Mouse (Mus musculus): ENCODE measurements around the gene Kif21b.
A peak's percentile ranks its signal among the peaks of the same experiment; 100 is the strongest.

Kif21b gene

DNA sequence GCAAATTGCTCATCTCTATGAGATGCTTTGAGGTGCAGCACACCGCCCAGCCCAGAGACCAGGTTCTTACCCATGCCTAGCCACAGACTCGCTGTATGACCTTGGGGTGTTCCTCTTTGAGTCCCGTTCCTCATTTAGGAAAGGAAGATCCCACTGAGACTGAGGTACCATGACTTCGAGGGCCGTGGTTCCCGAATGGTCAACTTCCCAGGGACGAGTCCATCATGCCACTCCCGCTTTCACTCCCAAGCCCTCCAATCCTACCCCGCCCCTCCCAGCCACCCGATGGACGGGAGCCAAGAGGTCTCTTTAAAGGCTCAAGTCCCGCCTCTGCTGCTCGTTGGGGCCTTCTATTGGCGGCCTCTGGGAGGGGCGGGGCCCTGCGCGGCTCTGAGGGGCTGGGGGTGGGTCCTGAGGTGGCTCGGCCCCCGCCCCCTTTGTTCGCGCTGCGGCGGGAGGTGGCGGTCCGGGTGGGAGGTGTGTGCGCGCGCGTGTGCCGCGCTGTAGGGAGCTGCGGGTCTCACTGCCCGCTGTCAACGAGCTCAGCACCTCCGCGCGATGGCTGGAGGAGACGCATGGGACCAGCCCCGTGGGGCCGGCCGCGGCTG lies at the start of gene Kif21b:
Gene Kif21b, plus strand, starts transcription at position 439 of the 608 bp plus-strand sequence.
- peak; percentile 75 to 79 for DNase-seq (ENCODE audit: low spot score in 2 of 2)

DNA sequence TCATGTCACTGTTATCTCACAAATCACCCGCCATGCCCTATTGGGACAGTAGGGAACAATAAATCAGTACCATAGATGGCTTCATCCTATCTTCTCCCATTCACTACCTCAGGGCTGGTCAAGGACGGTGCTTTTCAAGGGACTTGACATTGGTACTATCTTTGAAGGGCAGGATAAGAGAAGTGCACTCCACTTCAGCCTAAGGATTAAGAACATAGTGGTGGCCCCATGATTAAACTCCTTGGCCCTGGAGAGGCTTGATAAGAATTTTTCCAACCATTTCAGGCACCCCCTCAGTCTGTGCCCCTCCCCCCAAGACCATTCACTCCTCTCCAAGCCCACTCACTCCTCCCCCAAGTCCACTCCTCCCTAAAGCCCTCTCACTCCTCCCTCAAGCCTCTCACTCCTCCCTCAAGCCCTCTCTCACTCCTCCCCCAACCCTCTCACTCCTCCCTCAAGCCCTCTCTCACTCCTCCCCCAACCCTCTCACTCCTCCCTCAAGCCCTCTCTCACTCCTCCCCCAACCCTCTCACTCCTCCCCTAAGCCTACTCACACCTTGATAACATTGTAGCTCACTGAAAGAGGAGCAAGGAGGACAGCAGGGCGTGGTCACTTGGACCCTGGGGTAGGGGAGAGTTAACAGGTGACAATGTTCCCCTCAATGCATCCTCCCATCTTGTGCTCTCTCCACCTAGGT lies 45.1 kb upstream of the Kif21b start:
- no peak for DNase-seq (ENCODE audit: low spot score in 2 of 2)

DNA sequence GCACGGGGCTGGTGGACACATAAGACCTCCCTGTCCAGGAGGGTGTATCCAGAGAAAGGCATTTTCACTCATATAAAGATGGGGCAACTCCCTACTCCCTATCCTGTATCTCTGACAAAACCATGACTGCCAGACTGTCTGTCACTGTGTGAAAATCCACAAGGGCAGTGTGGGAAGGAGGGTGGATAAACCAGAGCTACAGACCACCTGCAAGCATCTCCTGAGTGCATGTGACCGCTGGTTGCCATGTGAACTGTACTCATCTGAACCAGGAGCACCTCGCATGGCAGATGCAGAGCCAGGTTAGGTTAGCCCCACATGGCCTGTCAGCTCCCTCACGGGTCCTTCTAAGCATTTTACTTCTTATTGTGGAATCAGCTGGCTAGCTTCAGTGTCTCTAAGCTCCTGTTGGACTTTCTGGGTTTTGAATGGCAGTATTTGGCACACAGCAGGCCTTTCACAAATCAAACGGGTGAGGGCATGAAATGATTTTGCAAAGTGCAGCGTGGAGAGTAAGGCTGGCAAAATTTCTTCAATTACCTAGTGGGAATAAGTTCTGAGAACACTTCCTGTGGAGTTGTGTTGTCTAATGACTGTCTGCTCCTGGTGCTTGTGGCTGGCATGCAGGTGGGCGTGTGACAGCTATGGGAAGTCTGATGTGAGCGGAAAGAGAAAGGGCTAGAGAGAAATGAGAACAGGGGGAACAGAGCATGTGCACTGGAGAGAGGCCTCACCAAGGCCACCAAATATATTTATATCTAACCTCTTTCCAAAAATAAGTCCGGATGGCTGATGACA lies 41.6 kb upstream of the Kif21b start:
- DNase-seq (ENCODE audit: low spot score in 2 of 2): no peak

DNA sequence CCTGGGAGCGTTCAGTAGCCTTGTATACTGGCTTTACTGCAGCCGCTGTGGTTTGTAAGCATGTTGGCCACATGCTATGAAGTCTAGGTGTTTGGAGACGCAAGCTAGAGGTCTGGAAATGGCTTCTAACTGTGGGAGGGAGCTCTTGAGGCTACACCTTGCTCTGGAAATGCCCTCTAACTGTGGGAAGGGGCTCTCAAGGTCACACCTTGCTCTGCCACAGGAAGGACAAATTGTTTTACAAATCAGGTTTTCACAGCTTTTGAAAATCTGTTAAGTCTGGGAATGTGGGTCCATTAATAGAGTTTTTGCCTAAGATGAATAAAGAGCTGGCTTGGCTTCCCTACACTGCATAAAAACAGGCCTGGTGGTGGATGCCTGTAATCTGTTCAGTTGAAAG lies 37.5 kb upstream of the Kif21b start:
- no peak for DNase-seq (ENCODE audit: low spot score in 2 of 2)

DNA sequence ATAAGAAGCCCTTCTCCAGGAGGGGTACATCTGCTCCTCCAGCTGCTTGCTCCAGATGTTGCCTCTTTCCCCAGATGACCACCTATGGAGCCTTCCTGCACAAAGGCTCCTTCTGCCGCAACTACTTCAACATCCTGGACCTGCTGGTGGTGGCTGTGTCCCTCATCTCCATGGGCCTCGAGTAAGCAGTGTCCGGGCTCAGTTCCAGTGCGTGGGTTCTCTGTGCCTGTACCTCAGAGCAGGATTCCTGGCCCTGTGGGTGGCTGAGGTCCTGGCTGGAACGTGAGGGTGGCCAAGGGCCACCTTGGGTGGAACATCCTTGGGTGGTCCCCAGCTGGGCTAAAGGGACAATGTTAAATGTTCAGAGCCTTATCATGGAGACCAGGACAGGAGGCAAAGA lies 36.4 kb upstream of the Kif21b start:
- no peak for DNase-seq (ENCODE audit: low spot score in 2 of 2)

DNA sequence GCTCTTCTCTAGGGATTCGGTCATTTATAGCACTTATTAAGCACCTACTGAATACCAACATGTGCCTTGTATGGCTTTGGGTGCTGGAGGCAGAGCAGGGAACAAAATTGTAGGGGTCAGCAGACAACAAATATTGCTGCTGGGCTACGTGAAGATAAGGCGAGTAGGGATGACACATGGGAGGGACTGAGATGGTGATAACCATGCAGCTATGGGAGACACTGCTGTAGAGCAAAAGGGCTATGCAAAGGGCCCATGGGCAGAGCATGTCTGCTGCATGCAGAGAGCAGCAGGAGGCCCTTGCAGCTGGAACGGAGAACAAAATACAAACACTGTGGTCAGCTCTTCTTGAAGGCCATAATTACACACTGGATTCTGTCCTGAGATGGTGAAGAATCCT lies 29.1 kb upstream of the Kif21b start:
- no peak for DNase-seq (ENCODE audit: low spot score in 2 of 2)

DNA sequence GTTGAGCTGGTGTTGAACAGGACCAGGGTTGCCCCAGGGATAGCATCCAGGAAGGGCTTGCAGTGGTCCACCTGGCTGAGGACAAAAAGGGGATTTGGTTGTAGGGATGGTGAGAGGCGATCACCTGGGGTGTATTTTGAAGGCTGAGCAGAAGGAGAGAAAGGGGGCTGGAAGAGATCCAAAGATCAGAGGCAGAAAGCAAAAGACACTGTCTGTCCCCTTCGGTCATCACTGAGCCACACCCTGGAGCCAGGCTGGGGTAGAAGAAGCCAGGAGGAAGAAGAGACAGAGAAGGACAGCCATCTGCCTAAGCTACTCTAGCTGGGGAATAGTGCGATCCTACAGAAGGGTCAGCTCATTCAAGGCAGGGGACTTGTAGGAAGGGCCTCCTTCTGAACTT lies 28.6 kb upstream of the Kif21b start:
- no peak for DNase-seq (ENCODE audit: low spot score in 2 of 2)

DNA sequence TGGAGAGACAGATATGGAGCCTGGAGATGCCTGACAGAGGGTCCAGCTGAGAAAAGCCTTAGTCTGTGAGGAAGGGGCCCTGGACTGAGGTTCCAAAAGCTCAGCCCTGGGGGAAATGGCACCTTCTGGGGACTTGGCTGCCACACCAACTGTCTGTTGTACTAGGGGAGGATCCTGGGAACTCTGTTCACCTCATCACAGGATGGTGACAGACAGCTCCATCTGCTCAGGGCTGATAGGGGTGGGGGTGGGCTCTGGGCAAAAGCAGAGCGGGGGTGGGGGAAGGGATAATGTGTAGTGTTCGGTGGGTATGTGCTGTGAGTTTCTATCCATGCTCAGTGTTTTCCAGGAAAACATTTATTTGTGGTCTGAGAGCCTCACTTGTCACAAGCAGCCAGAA lies 28.2 kb upstream of the Kif21b start:
- no peak for DNase-seq (ENCODE audit: low spot score in 2 of 2)

DNA sequence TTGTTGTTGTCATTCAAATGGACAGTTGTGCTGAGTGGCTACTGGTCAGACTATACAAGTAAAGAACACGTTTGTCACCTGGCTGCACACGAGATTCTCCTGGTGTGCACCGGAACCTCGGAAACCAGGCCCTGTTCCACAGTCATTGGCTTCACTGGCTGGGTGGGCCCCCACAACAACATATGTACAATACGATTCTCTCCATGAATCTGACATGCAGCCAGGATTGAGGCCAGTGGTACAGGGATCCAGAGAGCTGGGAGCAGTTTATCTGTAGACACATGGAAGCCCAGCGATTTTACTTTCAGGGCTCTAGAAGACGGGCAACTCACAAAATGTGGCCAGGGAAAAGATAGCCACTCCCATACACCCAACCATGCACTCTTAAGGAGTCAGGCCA lies 27.5 kb upstream of the Kif21b start:
- DNase-seq (ENCODE audit: low spot score in 2 of 2): no peak

DNA sequence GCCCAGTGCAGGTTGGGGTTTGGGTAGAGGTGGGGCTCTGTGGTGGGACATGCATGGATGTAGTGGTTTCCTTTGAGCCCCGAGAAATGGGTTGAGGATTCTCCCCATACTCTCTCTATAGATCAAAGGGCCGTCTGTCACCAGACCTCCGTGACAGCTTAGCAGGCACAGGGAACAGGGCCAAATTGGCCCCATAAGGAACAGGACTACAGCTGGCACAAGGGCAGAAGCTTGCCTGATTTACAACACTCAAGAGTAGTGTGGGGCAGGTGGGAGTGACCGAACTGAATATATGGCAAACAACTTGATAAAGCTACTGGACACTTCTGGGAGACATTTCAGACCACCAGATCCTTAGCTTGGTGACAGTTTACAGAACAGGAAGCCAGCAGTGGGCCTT lies 26.4 kb upstream of the Kif21b start:
- no peak for DNase-seq (ENCODE audit: low spot score in 2 of 2)

DNA sequence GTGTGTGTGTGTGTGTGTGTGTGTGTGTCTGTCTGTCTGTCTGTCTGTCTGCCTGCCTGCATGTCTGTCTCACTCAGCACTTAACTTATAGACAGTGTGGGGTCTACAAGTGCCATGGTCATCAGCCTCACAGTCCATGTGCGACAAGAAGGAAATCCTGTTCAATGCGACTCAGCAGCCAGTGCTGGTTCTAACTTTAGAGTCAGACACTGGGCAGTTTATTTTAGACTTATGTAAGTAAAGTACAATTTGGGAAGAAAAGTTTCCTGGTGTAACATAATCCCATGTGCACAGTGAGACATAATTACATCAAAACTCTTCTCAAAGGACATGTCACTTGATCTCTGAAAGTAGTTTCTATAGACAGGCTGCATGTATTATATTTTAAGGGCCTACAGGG lies 21.7 kb upstream of the Kif21b start:
- no peak for DNase-seq (ENCODE audit: low spot score in 2 of 2)

DNA sequence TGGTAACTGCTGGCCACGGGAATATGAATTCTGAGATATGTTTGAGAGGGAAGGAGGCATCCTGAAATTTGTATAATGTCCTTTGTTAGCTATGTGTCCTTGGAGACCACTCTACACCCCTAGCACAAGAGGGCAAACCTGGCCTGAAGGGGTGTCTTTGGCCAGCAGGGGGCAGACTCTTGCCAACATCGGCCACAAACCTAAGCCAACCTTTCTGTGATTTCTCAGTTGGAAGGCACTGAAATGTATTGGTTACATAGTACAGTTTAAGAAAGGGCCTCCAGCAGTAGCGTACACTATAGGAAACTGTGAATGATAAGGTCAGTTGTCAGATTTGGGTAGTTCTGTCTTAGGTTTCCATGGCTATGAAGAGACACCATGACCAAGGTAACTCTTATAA lies 15.0 kb upstream of the Kif21b start:
- peak; percentile 52 to 54 for DNase-seq (ENCODE audit: low spot score in 2 of 2)

DNA sequence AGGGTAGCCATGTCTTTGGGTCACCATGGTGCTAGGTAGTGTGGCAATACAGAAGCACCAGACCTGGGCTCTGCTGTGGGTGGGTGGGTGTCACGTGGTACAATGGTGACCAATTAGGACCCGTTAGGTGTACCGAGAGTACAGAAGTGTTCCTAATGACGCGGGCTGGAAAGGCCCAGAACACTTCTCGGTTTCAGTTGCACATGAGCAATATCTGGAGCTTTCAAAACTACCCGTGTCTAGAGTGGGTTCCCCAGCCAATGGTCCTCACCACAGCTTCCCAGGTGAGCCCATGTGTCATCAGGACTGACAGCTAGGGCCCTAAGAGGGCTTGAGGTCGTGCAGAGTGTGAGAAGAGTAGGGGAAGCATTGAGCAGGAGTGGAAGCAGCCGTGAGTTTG lies 14.1 kb upstream of the Kif21b start:
- DNase-seq (ENCODE audit: low spot score in 2 of 2): no peak

DNA sequence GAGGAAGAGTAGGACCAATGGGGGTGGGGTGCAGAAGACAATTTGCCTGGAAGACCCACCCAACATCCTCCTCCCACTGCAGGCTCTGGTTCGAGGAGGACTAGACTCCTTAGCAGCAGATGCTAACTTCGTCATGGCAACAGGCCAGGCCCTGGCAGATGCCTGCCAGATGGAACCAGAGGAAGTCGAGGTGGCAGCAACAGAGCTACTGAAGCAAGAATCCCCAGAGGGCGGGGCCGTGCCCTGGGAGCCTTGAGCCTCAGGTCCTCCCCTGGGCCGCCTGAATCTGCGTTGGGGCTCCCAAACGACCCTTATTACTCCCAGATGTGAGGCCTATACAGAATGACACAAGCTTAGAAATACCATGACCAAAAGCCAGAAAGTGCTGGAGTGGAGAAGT lies 12.3 kb upstream of the Kif21b start:
- DNase-seq (ENCODE audit: low spot score in 2 of 2): no peak

DNA sequence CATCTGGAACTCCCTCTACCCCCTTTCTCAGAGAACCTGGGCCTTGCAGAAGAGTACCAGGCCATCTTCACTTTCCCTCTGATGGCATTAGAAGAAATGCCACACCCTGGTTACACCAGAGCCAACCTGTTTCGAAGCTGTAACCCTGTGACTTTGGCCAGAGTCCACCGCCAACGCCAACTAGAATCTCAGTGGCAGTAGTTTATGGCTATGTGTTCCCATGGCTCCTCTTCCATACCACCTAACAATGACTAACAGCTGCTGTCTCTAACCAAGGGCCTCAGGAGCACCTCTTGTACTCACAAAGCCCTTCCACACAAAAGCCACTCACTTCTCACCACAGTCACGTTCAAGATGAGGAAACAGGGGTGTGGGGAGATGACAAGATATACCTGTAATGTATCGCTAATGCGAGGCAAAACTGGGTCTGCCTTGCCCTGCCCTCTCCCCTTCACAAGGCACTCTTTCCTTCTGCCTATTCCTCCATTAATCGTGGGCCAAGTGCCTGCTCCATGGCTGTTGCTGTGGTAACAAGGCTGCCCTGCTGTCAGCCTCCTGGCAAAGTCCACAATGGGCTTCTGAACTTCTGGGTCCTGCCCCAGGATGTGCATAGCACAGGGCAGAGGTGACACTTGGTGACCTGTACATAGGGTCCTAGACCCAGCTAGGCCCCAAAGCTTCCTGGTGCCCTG lies 11.5 kb upstream of the Kif21b start:
- no peak for DNase-seq (ENCODE audit: low spot score in 2 of 2)

DNA sequence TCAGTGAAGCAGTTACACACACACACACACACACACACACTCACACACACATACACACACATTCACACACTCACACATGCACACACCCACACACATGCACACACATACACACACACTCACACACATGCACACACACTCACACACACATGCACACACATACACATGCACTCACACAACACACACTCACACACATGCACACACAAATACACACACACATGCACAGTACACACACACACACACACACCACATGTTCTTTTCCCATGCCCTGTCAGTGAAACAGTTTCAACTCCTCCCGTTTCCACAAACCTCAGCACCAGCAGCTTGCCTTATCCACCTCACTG lies 11.0 kb upstream of the Kif21b start:
- DNase-seq (ENCODE audit: low spot score in 2 of 2): no peak

DNA sequence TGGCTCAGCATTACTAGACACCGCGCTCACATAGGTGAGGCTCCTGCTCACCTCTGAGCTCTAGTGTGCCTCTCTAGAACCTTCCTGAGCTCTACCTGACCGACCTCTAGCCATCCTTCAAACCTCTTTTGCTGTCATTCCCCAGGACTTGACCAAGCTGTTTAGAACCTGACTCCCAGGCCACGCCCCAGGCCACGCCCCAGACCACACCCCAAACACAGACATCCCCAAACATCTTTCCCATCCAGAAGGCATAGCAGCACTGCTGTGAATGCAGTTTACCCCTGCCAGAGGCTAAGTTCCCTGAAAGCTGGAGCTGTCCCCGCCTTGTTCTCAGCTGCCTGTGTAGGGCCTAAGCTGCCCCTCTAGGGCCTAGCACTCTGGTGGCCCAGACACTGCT lies 10.4 kb upstream of the Kif21b start:
- no peak for DNase-seq (ENCODE audit: low spot score in 2 of 2)

DNA sequence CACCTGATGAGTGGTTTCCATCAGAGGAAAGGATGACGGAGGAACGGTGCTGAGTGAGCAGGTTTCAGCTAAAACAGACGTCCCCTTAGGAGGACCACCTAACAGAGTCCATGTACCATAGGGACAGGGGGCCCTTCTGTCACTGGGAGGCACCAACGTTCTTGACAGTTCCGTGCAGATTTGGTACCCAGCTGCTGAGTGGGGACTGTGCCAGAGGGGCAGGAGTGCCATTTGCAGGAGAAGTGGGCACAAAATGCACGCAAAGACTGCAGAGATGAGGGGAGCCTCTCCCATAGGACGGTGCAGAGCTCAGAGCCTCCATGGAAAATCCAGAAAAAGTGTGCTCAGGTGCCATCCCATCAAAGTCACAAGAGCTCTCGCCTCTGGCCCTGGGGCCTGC lies 9.2 kb upstream of the Kif21b start:
- DNase-seq (ENCODE audit: low spot score in 2 of 2): no peak

DNA sequence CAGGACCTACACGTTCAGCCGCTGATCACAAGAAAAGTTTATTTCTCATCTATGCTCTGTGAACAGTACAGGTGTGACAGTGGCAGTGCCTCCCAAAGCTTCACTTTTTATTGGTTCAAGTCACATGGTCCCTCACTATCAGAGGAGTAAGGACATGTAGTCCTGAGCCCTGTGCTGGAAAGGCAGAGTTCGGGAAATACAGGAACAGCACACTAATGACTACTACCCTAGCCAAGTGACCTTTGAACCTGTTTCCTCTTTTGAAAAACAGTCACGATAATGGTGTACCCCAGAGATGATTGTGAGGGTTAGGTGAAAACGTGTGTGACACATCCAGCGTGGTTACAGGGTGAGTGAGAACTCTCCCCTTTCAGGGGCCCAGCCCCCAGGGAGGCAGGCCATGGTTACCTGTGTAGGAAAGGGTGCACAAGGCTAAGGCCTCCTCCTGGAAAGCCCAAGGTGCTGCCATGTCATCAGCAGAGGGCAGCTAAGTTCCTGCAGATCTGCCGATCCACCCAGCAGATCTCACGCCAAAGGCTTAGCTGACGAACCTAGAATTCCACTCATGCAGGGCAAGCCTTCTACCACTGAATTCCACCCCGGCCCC lies 4.9 kb upstream of the Kif21b start:
- no peak for DNase-seq (ENCODE audit: low spot score in 2 of 2)

DNA sequence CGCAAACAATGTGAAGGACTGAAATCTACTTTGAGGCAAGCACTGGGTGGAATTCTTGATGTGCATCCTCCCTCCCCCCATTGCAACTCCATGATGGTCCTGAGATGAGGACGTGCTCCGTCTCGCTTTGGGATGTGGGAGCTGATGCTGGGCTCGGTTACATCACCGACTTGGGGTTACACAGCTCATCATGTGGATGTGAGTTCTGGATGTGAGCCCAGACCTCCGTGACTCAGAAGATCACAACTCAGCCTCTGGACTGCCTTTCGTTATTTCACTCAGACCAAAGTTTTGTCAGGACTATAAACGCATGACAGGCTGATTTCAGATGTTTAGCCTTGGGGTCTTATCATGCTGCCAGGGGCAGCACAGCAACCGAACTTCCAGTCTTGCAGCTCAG lies 4.3 kb upstream of the Kif21b start:
- DNase-seq (ENCODE audit: low spot score in 2 of 2): peak; percentile 53 to 77

DNA sequence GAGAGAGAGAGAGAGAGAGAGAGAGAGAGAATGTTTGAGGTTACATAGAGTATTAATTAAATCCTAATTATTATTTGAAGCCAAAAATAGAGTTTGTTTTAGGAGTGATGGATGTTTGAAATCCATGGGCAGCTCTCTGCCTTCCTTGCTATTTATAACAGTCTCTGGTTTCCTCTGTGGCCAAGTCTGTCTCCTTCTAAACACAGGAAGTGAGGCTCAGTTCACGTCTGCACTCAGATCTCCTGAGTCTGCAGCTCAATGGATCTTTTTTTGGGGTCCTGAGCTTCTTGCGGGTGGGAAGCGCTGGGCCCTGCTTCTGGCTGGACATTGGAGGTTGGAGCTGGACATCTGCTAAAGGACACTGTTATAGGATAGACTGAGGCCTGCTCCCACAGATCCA lies 3.3 kb upstream of the Kif21b start:
- no peak for DNase-seq (ENCODE audit: low spot score in 2 of 2)

DNA sequence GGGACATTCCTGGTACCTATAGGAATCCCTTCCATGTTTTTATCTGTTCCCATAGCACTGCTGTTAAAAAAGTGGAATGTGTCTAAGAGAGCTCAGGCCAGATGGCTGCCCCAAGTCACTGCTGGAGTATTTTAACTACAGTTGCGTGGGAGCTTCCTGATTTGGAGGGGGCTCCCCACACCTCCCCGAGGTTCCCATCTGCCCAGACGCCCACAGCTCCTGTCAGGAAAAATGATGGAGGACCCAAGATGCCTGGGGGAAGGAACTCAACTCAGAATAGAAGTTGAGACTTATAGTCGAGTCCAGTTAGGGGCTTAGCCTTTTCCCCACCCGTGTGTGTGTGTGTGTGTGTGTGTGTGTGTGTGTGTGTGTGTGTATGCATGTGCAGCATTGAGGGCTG lies 2.8 kb upstream of the Kif21b start:
- DNase-seq (ENCODE audit: low spot score in 2 of 2): no peak
